12 mouse cellular contexts compared by ENCODE assay signal in genomic region chr14:103312926-103313325, GRCm38 (mm10). TPM values are rescaled to one million over a fixed set of nuclear protein-coding genes. Genes with fewer than 3 reads are reported as not detected.
DNase-seq lines count a peak whose midpoint lies in the region.
"Had no signal": no experiment of that assay in that cellular context is flagged by ENCODE, and none has a peak within 500 bp of the region (broad histone marks: within the 10 kb centered on the region; RNA-seq: fewer than 3 reads in every experiment).

No protein-coding gene starts in this region.

- peak; percentile 58 for DNase-seq in adrenal gland, adult 2 months
- DNase-seq in adrenal gland, postnatal 4 days (ENCODE audit: low spot score in 2 of 2): no peak
- DNase-seq in adrenal gland, adult 8-10 months: peak; percentile 27
- DNase-seq in adrenal gland, postnatal 10 days: peak; percentile 9
- DNase-seq in kidney, adult 11 months: no peak
- no peak for DNase-seq in layer of hippocampus, postnatal 10 days (ENCODE audit: low spot score in 2 of 2)
- DNase-seq: cerebellum, adult 11-12 months; cerebellum, adult 2 months; cerebellum, adult 9-10 months; cerebellum, postnatal 10 days; cerebellum, postnatal 25 days; forebrain, postnatal 0 days had no signal

RNA-seq across cellular contexts. Expression of gene Mycbp2, which starts 33.7 kb away (rescaled TPM):
- total RNA-seq in adrenal gland, adult 2 months (2021): 10 to 100 TPM; 46.3 to 53.7 TPM
- polyA plus RNA-seq in adrenal gland, adult 2 months (2012; rRNA removed): 11.9 and 16.0 TPM in 2 replicates
- total RNA-seq in adrenal gland, postnatal 4 days (2021): 10 to 100 TPM; 45.2 to 51.2 TPM
- 10 to 100 TPM; 50.9 to 96.3 (median 74.7) TPM for total RNA-seq in adrenal gland, adult 8-10 months (2022)
- 10 to 100 TPM; 34.3 to 47.8 TPM for total RNA-seq in adrenal gland, postnatal 10 days (2021)
- 100 to 1,000 TPM; 150 TPM for total RNA-seq in layer of hippocampus, postnatal 10 days (2021)

Comparison
In these comparisons a context has a peak if more than half of its experiments do, and no peak if none do; other contexts are left out.
1. DNase-seq: peak in adrenal gland, adult 2 months (single experiment), adrenal gland, adult 8-10 months (single experiment) and adrenal gland, postnatal 10 days (single experiment); none in adrenal gland, postnatal 4 days (0 of 2), kidney, adult 11 months (single experiment) and layer of hippocampus, postnatal 10 days (0 of 2).